Mouse (Mus musculus) midbrain, postnatal 0 days (tissue): ENCODE data around the gene Eef2. TPM values are rescaled to one million over a fixed set of nuclear protein-coding genes. Genes with fewer than 3 reads are reported as not detected.
A peak's percentile ranks its signal among the peaks of the same experiment; 100 is the strongest.

Source experiments
- ATAC-seq: fragments of 200-750 bp; cut with Nextera tagmentation; 2 replicates; pipeline ENCODE4 v1.8.0; 2017; ENCODE audit warnings: moderate number of reproducible peaks, mild to moderate bottlenecking, moderate TSS enrichment, moderate library complexity; ENCODE audit not compliant: low FRiP score
- DNase-seq: peaks from one replicate; pipeline ENCODE4 v3.0.0-alpha.2; 2015; ENCODE audit warnings: low spot score
- H3K27ac ChIP-seq: fragments of 300-500 bp; sonication (generic); 2 replicates; pipeline ENCODE4 v1.5.1; 2014; ENCODE audit warnings: low read depth, mild to moderate bottlenecking, low read length, mixed read lengths
- H3K27me3 ChIP-seq: fragments of 300-500 bp; sonication (generic); 2 replicates; pipeline ENCODE4 v1.6.1; 2014; ENCODE audit warnings: low read length, control low read depth, mixed read lengths; ENCODE audit not compliant: insufficient read depth
- H3K36me3 ChIP-seq: fragments of 300-500 bp; sonication (generic); 2 replicates; pipeline ENCODE4 v1.6.1; 2014; ENCODE audit warnings: low read length, control low read depth, mixed read lengths; ENCODE audit not compliant: insufficient read depth
- H3K4me1 ChIP-seq: fragments of 300-500 bp; sonication (generic); 2 replicates; pipeline ENCODE4 v1.6.1; 2014; ENCODE audit warnings: mild to moderate bottlenecking, control low read depth, antibody characterized with exemption, low read length, mixed read lengths; ENCODE audit not compliant: insufficient read depth
- H3K4me2 ChIP-seq: fragments of 300-500 bp; sonication (generic); 2 replicates; pipeline ENCODE4 v1.6.1; 2014; ENCODE audit warnings: low read depth, mild to moderate bottlenecking, low read length, mixed read lengths; ENCODE audit not compliant: poor library complexity, severe bottlenecking
- H3K4me3 ChIP-seq: fragments of 300-500 bp; sonication (generic); 2 replicates; pipeline ENCODE4 v1.5.1; 2014; ENCODE audit warnings: low read depth, mild to moderate bottlenecking, low read length, moderate library complexity
- H3K9ac ChIP-seq: fragments of 300-500 bp; sonication (generic); replicated peaks from 2 replicates; pipeline ENCODE4 v1.6.1; 2014; ENCODE audit warnings: mild to moderate bottlenecking, low read length, moderate library complexity, mixed read lengths; ENCODE audit not compliant: poor library complexity, severe bottlenecking
- H3K9me3 ChIP-seq: fragments of 300-500 bp; sonication (generic); 2 replicates; pipeline ENCODE4 v1.6.1; 2016; ENCODE audit warnings: low read length, control low read depth
- CTCF ChIP-seq: IDR thresholded peaks from 2 replicates; pipeline ENCODE4 v1.5.1; 2016; ENCODE audit warnings: antibody characterized with exemption, mild to moderate bottlenecking
- WGBS: fragments of 180-500 bp; shearing (Covaris S2); extraction: QIAGEN DNeasy Blood & Tissue Kit; methylation state at CpG from one replicate; pipeline ENCODE4 v1.1.7; 2014; 5-methylcytosine and 5-hydroxymethylcytosine counted together
- polyA plus RNA-seq: library from polyadenylated mRNA; unstranded; fragments of >200 nt; fragmentation: Nextera tagmentation; extraction: Ambion mirVana; gene quantifications from 2 replicates; pipeline ENCODE4 v1.2.1, GENCODE M21; 2015
- total RNA-seq: library from RNA; depleted of rRNA; stranded (reverse); fragments of >200 nt; gene quantifications from 2 replicates; pipeline ENCODE4 v1.2.3, GENCODE M21; 2014

The Eef2 gene
- total and polyA plus RNA-seq, 2 experiments from 2014 or later = 440 to 2,304 TPM

- H3K4me2 ChIP-seq = no peak overlapping the region
- no peak for ATAC-seq
- 95% methylated on average over 12 of the region's 12 CpGs for WGBS
These were observed 22.1 kb upstream of the Eef2 start for GRCm38 (mm10) chr10:81154313-81154712.

GRCm38 (mm10) chr10:81154736-81155135 lies 21.7 kb upstream of the Eef2 start:
- Histone ChIP-seq H3K27me3 (no peaks in the 10 kb centered on the region), H3K4me2 (no peak overlapping the region), H3K9me3 (no peaks in the 10 kb centered on the region), H3K27ac (no peak overlapping the region), H3K9ac (no peak overlapping the region), H3K4me1 (no peaks in the 10 kb centered on the region), H3K4me3 (no peak overlapping the region), H3K36me3 (peaks cover 73% of the 10 kb centered on the region)
- TF ChIP-seq CTCF = no peak
- 82% methylated on average over 6 of the region's 6 CpGs for WGBS
- no peak for ATAC-seq
- DNase-seq = no peak

More at GRCm38 (mm10) chr10:81154313-81154712, 22.1 kb upstream of the Eef2 start:
- DNase-seq = no peak
- no peak overlapping the region for H3K27ac ChIP-seq
- H3K36me3 ChIP-seq = peaks cover 77% of the 10 kb centered on the region
- no peak for TF ChIP-seq CTCF
- no peaks in the 10 kb centered on the region for H3K9me3 ChIP-seq
- no peaks in the 10 kb centered on the region for H3K27me3 ChIP-seq
- H3K4me3 ChIP-seq = no peak overlapping the region
- no peaks in the 10 kb centered on the region for H3K4me1 ChIP-seq
- H3K9ac ChIP-seq = no peak overlapping the region

- TF ChIP-seq CTCF = no peak
These were observed 14.7 kb upstream of the Eef2 start for GRCm38 (mm10) chr10:81161602-81162317.

GRCm38 (mm10) chr10:81162318-81162652 lies 14.1 kb upstream of the Eef2 start:
- H3K9ac ChIP-seq = no peak overlapping the region
- H3K4me1 ChIP-seq = peaks cover 7% of the 10 kb centered on the region; the same call in 1 of the 2 replicates
- no peak for ATAC-seq
- WGBS = 72% methylated on average over 2 of the region's 2 CpGs
- H3K4me3 ChIP-seq = no peak overlapping the region
- H3K36me3 ChIP-seq = peaks cover 45% of the 10 kb centered on the region
- H3K27ac ChIP-seq = no peak overlapping the region
- H3K27me3 ChIP-seq = no peaks in the 10 kb centered on the region
- H3K4me2 ChIP-seq = no peak overlapping the region
- DNase-seq = no peak
- no peak for TF ChIP-seq CTCF
- H3K9me3 ChIP-seq = no peaks in the 10 kb centered on the region

More at GRCm38 (mm10) chr10:81161602-81162317, 14.7 kb upstream of the Eef2 start:
- DNase-seq (no peak), ATAC-seq (no peak)
- Histone ChIP-seq H3K4me3 (no peak overlapping the region), H3K4me1 (peaks cover 5% of the 10 kb centered on the region; the same call in 1 of the 2 replicates), H3K4me2 (no peak overlapping the region), H3K27me3 (no peaks in the 10 kb centered on the region), H3K36me3 (peaks cover 50% of the 10 kb centered on the region), H3K9ac (no peak overlapping the region), H3K27ac (no peak overlapping the region), H3K9me3 (no peaks in the 10 kb centered on the region)
- WGBS = 93% methylated on average over 8 of the region's 8 CpGs

- Histone ChIP-seq H3K9me3 (no peaks in the 10 kb centered on the region), H3K27me3 (no peaks in the 10 kb centered on the region), H3K4me2 (no peak overlapping the region), H3K27ac (no peak overlapping the region), H3K36me3 (peaks cover 29% of the 10 kb centered on the region), H3K4me3 (no peak overlapping the region), H3K9ac (no peak overlapping the region), H3K4me1 (peaks cover 7% of the 10 kb centered on the region; the same call in 1 of the 2 replicates)
- no peak for TF ChIP-seq CTCF
- DNase-seq (no peak), ATAC-seq (no peak)
- 84% methylated on average over 8 of the region's 8 CpGs for WGBS
These were observed 11.3 kb upstream of the Eef2 start for GRCm38 (mm10) chr10:81165118-81165517.

GRCm38 (mm10) chr10:81167200-81168086 lies 9.0 kb upstream of the Eef2 start, which contains the start of gene Pias4:
Gene Pias4 (minus strand): TSS chr10:81167923.
- ATAC-seq (peak; percentile 89), DNase-seq (peak; percentile 100)
- Histone ChIP-seq H3K9ac (peak within 1 kb of the TSS; percentile 86), H3K4me3 (peak within 1 kb of the TSS; percentile 80), H3K9me3 (no peaks in the 10 kb centered on the region), H3K36me3 (peaks cover 12% of the 10 kb centered on the region), H3K27me3 (no peaks in the 10 kb centered on the region), H3K4me2 (peak within 1 kb of the TSS; percentile 88), H3K27ac (peak within 1 kb of the TSS; percentile 68), H3K4me1 (peaks cover 7% of the 10 kb centered on the region; the same call in 1 of the 2 replicates)
- under 1% methylated on average over 51 of the region's 64 CpGs for WGBS
- no peak for TF ChIP-seq CTCF
